Mouse (Mus musculus): ENCODE data around the gene Ints4. TPM values are rescaled to one million over a fixed set of nuclear protein-coding genes. Genes with fewer than 3 reads are reported as not detected.
A peak's percentile ranks its signal among the peaks of the same experiment; 100 is the strongest.

The Ints4 gene
- polyA plus RNA-seq, 1 experiment from 2014 or later, result 36.4 TPM

DNA sequence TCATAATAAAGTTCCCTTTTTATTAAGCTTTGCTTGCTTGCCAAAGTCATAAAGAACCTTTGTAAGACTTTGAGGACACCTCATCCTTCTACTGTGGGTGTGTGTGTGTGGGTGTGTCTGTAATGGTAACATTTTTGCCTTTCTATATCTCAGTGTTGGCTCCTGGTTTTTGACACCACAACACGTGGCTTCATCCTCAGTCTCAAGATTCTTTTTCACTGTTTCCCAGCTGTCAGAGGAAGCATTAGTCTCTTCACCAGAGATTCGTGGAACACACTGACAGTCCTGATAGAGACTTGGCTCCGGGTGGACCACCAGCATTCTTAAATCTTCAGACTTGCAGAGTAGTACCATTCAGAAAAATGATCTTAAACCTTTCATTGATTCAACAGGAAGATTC, 466 bp upstream of the Ints4 start:
- no peak overlapping the region for H3K27ac ChIP-seq
- whole genome bisulfite sequencing, result 20% methylated on average over 3 of the region's 3 CpGs
- 0 out of 2 replicates have a peak, but pooled peaks have one; percentile 30 for ATAC-seq (replicated peaks; ENCODE audit: low FRiP score, low read depth)
- no peaks in the 10 kb centered on the region for H3K4me1 ChIP-seq (replicated peaks; ENCODE audit: insufficient read depth, low read length)
- H3K27me3 ChIP-seq (ENCODE audit: insufficient read depth, low read length), result no peaks in the 10 kb centered on the region
- peaks cover 7% of the 10 kb centered on the region; the same call in 1 of the 2 replicates for H3K36me3 ChIP-seq (ENCODE audit: insufficient read depth, low read length)
- no peaks in the 10 kb centered on the region for H3K9me3 ChIP-seq (replicated peaks; ENCODE audit: low read length)
- no peak for DNase-seq (ENCODE audit: low spot score)
- H3K4me2 ChIP-seq (ENCODE audit: low read length), result peak overlapping the region; percentile 58
- no peak for TF ChIP-seq CTCF (IDR thresholded peaks at IDR 0.05; ENCODE audit: low read depth)
- no peak overlapping the region for H3K9ac ChIP-seq (ENCODE audit: low read depth, low read length)
- peak overlapping the region; percentile 70 for H3K4me3 ChIP-seq (replicated peaks; ENCODE audit: low read depth, low read length)

DNA sequence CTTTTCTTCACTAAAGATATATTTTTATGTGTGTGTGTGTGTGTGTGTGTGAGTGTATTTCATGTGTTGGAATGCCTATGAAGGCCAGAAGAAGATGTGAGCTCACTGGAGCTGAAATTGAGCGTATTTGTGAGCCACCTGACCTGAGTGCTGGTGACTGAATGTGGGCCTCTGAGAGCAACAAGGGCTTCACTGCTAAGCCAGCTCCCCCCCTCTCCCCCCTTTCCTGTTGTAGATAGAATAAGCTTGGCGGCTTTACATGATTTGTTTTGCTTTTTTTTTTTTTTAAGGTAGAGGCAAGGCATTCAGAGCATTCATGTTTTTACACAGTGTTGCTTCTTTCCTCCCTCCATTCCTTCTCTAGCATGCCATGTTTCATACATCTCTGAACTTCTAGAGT, 2.6 kb downstream of the Ints4 start:
- peaks cover 20% of the 10 kb centered on the region; the same call in 1 of the 2 replicates for H3K36me3 ChIP-seq (ENCODE audit: insufficient read depth, low read length)
- ATAC-seq (replicated peaks; ENCODE audit: low FRiP score, low read depth) (no peak), DNase-seq (ENCODE audit: low spot score) (no peak)
- no peak for TF ChIP-seq CTCF (IDR thresholded peaks at IDR 0.05; ENCODE audit: low read depth)
- H3K4me3 ChIP-seq (replicated peaks; ENCODE audit: low read depth, low read length), result no peak overlapping the region
- H3K9ac ChIP-seq (ENCODE audit: low read depth, low read length), result no peak overlapping the region
- 85% methylated on average over 2 of the region's 2 CpGs for WGBS
- no peak overlapping the region for H3K4me2 ChIP-seq (ENCODE audit: low read length)
- H3K27ac ChIP-seq, result no peak overlapping the region
- H3K9me3 ChIP-seq (replicated peaks; ENCODE audit: low read length), result no peaks in the 10 kb centered on the region
- no peaks in the 10 kb centered on the region for H3K27me3 ChIP-seq (ENCODE audit: insufficient read depth, low read length)
- no peaks in the 10 kb centered on the region for H3K4me1 ChIP-seq (replicated peaks; ENCODE audit: insufficient read depth, low read length)

DNA sequence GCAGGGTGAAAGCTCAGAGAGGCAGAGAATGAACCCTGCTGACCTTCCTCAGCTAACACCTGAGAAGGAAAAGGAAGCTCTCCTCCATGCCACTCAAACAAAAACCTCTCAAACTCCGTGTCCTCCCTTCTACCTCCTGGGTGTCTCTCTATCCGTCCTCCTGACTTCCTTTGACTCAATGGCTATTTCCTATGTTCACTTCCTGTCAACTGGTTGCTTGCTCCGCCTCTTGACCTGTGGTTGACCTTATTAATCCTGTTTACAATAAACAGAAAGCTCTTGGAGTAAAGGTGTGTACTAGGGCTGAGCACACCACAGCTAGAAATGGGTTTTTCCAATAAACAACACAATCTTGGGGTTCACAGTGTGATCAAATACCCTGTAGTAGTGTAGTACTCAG, 10.4 kb downstream of the Ints4 start:
- no peak overlapping the region for H3K27ac ChIP-seq
- peaks cover 27% of the 10 kb centered on the region for H3K36me3 ChIP-seq (ENCODE audit: insufficient read depth, low read length)
- ATAC-seq (replicated peaks; ENCODE audit: low FRiP score, low read depth), result no peak
- H3K9ac ChIP-seq (ENCODE audit: low read depth, low read length), result no peak overlapping the region
- WGBS, result 58% methylated on average over 3 of the region's 3 CpGs
- H3K9me3 ChIP-seq (replicated peaks; ENCODE audit: low read length), result no peaks in the 10 kb centered on the region
- TF ChIP-seq CTCF (IDR thresholded peaks at IDR 0.05; ENCODE audit: low read depth), result no peak
- DNase-seq (ENCODE audit: low spot score), result no peak
- H3K4me2 ChIP-seq (ENCODE audit: low read length), result no peak overlapping the region
- H3K4me1 ChIP-seq (replicated peaks; ENCODE audit: insufficient read depth, low read length), result no peaks in the 10 kb centered on the region
- no peaks in the 10 kb centered on the region for H3K27me3 ChIP-seq (ENCODE audit: insufficient read depth, low read length)
- no peak overlapping the region for H3K4me3 ChIP-seq (replicated peaks; ENCODE audit: low read depth, low read length)

DNA sequence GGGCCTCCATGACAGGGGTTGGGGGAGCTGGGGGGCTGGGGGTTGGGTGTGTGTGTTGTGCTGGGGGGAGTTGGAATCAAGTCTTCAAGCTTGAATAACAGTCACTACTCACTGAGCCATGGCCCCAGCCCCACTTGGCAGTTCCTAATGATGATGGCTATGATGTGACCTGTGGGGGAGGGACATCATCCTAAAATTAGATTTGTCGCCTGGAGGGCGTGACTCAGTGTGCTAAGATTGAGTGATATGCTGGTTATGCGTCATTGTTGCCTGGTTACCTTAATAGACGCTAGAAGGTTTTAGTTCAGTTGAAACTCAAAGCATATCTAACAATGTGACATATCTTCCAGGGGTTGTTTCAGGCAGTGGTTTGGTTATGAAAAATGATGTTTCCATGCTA, 11.7 kb downstream of the Ints4 start:
- 84% methylated on average over 4 of the region's 4 CpGs for WGBS
- ATAC-seq (replicated peaks; ENCODE audit: low FRiP score, low read depth) (no peak), DNase-seq (ENCODE audit: low spot score) (no peak)

DNA sequence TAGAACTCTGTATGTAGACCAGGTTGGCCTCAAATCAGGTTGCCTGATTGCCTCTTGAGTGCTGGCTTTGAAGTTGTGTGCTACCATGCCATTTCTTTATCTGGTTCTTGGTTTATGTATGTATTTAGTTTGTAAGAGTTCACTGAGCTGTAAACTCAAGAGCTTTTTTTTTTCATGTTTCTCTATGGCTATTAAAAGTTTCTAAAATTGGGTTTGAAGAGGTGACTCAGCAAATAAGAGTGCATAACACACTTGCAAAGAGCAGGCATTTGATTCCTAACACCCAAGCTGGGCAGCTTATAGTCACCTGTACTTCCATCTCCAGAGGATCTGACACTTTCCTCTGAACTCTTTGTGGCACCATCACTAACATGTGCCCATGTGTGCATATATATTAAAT, 14.3 kb downstream of the Ints4 start:
- H3K27ac ChIP-seq, result no peak overlapping the region
- no peaks in the 10 kb centered on the region for H3K4me1 ChIP-seq (replicated peaks; ENCODE audit: insufficient read depth, low read length)
- H3K4me3 ChIP-seq (replicated peaks; ENCODE audit: low read depth, low read length), result no peak overlapping the region
- no peak overlapping the region for H3K4me2 ChIP-seq (ENCODE audit: low read length)
- DNase-seq (ENCODE audit: low spot score) (no peak), ATAC-seq (replicated peaks; ENCODE audit: low FRiP score, low read depth) (no peak)
- no peak overlapping the region for H3K9ac ChIP-seq (ENCODE audit: low read depth, low read length)
- H3K9me3 ChIP-seq (replicated peaks; ENCODE audit: low read length), result no peaks in the 10 kb centered on the region
- H3K27me3 ChIP-seq (ENCODE audit: insufficient read depth, low read length), result no peaks in the 10 kb centered on the region
- TF ChIP-seq CTCF (IDR thresholded peaks at IDR 0.05; ENCODE audit: low read depth), result no peak
- H3K36me3 ChIP-seq (ENCODE audit: insufficient read depth, low read length), result peaks cover 12% of the 10 kb centered on the region

More for the DNA sequence above, 11.7 kb downstream of the Ints4 start:
- H3K27me3 ChIP-seq (ENCODE audit: insufficient read depth, low read length), result no peaks in the 10 kb centered on the region
- H3K9me3 ChIP-seq (replicated peaks; ENCODE audit: low read length), result no peaks in the 10 kb centered on the region
- no peak for TF ChIP-seq CTCF (IDR thresholded peaks at IDR 0.05; ENCODE audit: low read depth)
- no peak overlapping the region for H3K4me2 ChIP-seq (ENCODE audit: low read length)
- H3K4me3 ChIP-seq (replicated peaks; ENCODE audit: low read depth, low read length), result no peak overlapping the region
- peaks cover 22% of the 10 kb centered on the region for H3K36me3 ChIP-seq (ENCODE audit: insufficient read depth, low read length)
- H3K9ac ChIP-seq (ENCODE audit: low read depth, low read length), result no peak overlapping the region
- no peaks in the 10 kb centered on the region for H3K4me1 ChIP-seq (replicated peaks; ENCODE audit: insufficient read depth, low read length)
- H3K27ac ChIP-seq, result no peak overlapping the region

DNA sequence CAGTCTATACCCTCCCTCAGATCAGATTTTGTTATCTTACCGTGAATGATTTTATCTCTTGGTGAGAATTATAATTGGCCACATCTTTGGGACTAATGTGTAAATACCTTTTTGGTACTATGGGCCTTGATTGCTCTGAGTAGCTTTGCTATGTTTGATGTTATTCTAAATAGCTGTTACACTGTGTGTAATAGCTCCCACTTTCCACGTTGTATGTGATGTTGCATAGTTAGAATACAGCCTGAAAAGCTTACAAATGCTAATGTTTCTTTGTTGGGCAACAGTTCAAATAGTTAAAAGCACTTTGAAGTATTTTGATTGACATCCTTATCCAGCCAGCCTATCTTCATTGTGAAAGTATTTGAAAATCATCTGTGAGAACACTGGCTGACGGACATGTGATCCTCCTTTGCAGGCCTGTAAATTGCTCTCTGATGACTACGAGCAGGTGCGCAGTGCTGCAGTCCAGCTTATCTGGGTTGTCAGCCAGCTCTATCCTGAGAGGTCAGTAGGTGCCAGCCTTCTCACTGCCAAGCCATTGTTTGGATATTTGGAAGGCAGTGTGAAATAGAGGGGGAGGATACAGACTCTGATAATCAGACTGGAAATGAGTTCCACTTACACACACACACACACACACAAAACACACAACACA, 19.9 kb downstream of the Ints4 start:
- no peak overlapping the region for H3K4me2 ChIP-seq (ENCODE audit: low read length)
- H3K4me1 ChIP-seq (replicated peaks; ENCODE audit: insufficient read depth, low read length), result no peaks in the 10 kb centered on the region
- no peak for TF ChIP-seq CTCF (IDR thresholded peaks at IDR 0.05; ENCODE audit: low read depth)
- no peak overlapping the region for H3K4me3 ChIP-seq (replicated peaks; ENCODE audit: low read depth, low read length)
- no peaks in the 10 kb centered on the region for H3K9me3 ChIP-seq (replicated peaks; ENCODE audit: low read length)
- peaks cover 16% of the 10 kb centered on the region for H3K36me3 ChIP-seq (ENCODE audit: insufficient read depth, low read length)
- H3K27ac ChIP-seq, result no peak overlapping the region
- ATAC-seq (replicated peaks; ENCODE audit: low FRiP score, low read depth) (no peak), DNase-seq (ENCODE audit: low spot score) (no peak)
- no peaks in the 10 kb centered on the region for H3K27me3 ChIP-seq (ENCODE audit: insufficient read depth, low read length)
- 89% methylated on average over 5 of the region's 5 CpGs for WGBS
- no peak overlapping the region for H3K9ac ChIP-seq (ENCODE audit: low read depth, low read length)

DNA sequence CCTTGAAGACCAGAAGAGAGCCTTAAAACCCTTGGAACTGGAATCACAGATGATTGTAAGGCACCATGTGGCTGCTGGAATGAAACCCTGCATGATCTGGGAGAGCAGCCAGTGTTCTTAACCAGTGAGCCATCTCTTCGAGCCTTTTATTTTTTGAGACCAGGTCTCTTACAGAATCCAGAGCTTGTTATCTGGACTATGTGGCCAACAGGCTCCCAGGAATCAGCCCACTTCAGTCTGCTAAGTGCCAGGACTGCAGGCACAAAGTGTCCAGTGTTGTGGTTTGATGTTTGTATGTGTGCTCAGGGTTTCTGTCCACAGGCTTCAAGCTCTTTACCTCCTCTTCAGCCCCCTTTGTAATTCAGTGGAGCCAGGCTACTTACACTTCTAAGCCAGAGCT, 34.0 kb downstream of the Ints4 start:
- Histone ChIP-seq H3K27me3 (ENCODE audit: insufficient read depth, low read length) (no peaks in the 10 kb centered on the region), H3K9me3 (replicated peaks; ENCODE audit: low read length) (no peaks in the 10 kb centered on the region), H3K36me3 (ENCODE audit: insufficient read depth, low read length) (peaks cover 25% of the 10 kb centered on the region; the same call in 1 of the 2 replicates), H3K4me3 (replicated peaks; ENCODE audit: low read depth, low read length) (no peak overlapping the region), H3K4me1 (replicated peaks; ENCODE audit: insufficient read depth, low read length) (no peaks in the 10 kb centered on the region), H3K4me2 (ENCODE audit: low read length) (no peak overlapping the region), H3K9ac (ENCODE audit: low read depth, low read length) (no peak overlapping the region), H3K27ac (no peak overlapping the region)
- DNase-seq (ENCODE audit: low spot score), result no peak
- WGBS, result 85% methylated on average over 1 of the region's 1 CpGs
- no peak for ATAC-seq (replicated peaks; ENCODE audit: low FRiP score, low read depth)
- no peak for TF ChIP-seq CTCF (IDR thresholded peaks at IDR 0.05; ENCODE audit: low read depth)
